Mouse (Mus musculus) ES-CJ7 (cell line): ENCODE measurements at regions not wholly inside any gene's neighbourhood (a gene's known extent, or its start where the extent isn't known, plus 50 kb on each side); places are given as distances from the start of the nearest gene placed in this dataset.

Experiments
- DNase-seq: peaks from one replicate; pipeline ENCODE4 v3.0.0; 2011; ENCODE audit warnings: low read depth, low spot score

DNA sequence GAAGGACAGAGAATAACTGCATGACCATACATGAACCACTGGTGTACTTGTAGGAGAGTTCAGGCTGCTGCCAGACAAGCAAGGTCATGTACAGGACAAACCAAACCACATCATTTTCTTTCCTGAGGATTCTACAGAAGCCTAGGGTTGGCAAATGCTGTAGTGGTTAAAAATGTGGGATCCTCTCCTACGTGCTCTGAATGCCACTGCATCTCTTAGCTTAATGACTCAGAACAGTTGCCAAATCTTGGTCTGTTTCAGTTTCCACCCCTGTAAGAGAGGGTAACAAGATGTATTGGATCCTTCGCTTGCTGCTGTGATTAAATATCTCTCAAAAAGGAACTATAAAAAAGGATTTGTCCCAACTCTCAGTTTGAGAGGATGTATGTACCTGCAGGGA is 938.1 kb downstream of the 4930444P10Rik start:
- DNase-seq, result no peak

DNA sequence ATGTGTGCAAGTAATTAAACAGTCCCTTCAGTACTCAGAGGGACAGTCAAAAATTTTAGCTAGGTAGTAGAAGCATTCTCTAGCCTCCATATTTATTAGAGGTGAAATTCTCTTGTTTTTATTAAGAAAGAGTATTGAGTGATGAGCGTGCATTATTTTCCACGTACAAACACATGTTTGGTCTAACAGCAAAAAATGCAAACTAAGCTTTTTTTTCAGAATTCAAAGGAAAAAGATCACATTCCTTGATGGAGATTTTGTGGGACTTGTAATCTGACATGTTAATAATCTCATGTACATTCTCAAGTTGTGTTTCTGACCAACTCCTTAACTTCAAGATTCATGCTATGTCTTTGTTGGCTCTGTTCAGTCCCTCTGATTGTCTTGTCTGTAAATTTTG is 939.2 kb downstream of the 4930444P10Rik start:
- no peak for DNase-seq

DNA sequence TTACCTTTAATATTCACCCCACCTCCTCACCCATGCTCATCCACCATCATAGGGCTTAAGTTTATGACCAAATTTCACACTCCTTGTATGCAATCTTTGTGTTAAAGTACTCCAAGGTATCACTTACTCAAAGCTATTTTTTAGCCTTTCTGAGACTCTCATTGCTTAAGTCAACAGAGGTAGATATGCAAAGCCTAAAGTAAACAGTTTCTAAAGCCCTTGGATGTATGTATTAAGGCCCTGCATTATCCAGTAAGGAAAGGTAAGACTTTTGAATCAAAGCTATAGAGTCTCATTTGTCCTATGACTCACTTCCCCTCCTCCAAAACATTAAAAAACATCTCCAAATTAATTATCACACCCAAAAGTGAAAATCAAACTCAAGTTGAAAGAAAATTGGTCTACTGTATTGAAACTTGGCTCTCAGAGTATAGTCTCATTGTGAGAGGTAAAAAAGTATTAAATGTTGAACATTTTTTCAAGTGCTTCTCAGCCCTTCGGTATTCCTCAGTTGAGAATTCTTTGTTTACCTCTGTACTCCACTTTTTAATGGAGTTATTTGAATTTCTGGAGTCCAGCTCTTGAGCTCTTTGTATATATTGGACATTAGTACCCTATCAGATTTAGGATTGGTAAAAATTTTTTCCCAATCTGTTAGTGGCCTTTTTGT is 949.1 kb downstream of the 4930444P10Rik start:
- DNase-seq, result no peak

DNA sequence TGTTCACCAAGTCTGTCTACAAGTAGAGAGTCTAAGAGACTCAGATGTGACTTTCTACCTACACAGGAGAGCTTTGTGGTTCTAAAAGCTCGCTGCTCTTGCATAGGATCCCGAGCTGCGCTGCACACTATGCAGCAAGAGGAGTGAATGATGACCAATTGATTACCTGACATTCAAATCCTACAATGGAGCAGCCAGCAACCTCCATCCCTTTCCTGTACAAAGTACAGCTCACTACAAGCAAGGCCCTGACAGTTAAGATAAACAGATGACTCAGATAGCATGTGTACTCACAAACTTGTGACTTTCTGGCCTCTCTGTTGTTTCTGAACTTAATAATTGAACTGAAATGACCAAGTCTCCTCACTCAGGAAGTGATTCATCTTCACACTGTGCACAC is 974.7 kb downstream of the 4930444P10Rik start:
- DNase-seq, result no peak

DNA sequence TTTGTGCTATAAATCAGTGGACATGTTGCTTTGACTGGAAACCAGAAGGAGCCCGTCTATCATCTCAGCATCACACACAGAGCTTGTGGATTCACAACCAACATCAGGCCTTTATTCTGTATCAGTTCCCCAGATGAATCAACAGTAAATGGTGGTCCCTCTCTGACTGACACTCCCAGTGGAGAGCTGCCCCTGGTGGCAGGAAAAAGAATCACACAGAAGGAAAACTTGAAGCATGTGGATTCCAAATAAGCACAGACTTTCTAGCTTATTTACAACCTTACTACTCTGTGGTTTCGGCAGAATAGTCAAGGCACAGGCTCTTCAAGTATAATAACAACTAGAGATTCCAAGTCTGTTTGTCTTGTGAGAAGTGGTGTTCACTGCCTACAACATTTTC is 981.7 kb downstream of the 4930444P10Rik start:
- DNase-seq, result peak; percentile 25

DNA sequence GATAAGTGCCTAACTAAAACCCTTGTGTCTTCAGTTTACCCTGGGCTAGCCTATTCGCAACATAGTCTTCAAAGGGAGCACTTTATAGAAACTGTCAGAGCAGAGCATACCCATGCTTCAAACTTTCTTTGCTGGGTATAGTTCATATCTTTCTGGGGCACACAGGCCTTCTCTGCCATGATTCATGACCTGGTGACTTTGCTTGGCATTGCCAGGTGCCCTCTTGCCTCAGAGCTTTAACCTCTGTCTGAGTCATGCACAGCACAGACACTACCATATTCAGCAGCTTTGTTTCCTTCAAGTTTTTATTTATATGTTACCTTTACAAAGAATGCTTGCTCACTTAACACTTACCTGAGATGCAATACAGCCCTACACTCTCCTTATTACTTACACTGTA is 1022.8 kb downstream of the 4930444P10Rik start:
- DNase-seq, result no peak

DNA sequence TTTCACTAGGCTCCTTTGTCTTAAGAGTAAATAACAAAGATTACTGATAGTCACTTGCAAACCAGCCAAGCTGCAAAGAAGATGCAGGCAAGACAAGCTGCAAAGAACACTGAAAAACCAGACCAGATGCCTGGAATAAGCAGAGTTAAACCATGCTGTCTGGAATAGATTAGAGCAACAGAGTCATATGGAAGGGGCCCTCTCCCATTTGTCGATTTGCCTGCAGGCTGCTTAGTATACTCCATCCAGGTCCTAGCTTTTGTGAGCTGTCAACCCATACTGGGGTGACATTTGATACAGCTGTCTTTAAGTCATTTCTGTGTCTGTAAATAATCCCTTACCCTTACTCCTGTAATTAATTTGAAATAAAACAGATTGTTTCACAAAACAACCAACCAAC is 1059.1 kb downstream of the 4930444P10Rik start:
- no peak for DNase-seq

DNA sequence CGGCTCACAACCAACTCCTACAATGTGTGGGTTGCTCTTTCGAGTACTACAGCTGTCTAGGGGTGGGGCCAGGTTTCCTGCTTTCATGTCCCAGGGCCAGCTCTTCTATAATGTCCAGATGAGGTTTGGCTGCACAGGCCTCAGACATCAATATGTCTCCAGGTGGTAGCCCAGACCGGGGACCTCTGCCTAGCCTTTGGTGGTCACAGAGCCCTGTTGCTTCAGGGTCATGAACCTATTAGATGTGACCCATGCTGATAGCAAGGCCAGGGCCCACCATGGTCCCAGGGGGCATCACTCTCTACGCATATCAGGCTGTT is 1074.7 kb downstream of the 4930444P10Rik start:
- no peak for DNase-seq

DNA sequence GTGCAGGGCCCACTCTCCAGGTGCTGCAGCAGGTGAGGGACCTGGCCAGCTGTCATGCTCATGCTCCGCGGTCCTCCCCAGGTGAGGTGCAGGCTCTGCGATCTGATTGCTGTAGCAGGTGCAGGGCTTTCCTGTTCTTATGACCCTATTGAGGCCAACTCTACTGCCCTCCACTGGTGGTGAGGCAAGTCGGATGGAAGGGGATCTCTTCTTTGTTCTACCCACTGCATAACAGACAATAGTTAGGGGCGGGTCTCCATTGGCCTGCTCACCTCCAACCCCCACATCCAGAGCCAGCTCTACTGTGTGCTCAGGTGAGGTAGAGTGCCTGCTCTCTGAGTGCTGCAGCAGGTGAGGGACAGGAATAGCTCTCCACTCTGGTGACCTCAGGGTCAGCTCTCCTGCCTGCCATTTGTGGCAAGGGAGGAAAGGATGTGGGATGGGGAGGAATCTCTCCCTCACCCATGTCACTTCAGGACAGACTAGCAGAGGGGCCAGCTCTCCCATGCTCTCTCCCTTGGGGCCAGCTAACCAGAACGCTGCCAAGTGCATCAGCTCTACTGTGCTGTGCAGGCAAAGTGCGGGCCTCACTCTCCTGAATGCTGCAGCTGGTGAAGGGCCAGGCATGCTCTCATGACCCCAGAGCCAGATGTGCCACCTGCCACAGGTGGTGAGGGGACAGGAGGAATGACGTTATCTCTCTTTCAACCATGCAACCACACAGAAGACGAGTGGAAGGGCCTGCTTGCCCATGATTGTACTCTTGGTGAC is 1075.3 kb downstream of the 4930444P10Rik start:
- DNase-seq, result peak; percentile 66

DNA sequence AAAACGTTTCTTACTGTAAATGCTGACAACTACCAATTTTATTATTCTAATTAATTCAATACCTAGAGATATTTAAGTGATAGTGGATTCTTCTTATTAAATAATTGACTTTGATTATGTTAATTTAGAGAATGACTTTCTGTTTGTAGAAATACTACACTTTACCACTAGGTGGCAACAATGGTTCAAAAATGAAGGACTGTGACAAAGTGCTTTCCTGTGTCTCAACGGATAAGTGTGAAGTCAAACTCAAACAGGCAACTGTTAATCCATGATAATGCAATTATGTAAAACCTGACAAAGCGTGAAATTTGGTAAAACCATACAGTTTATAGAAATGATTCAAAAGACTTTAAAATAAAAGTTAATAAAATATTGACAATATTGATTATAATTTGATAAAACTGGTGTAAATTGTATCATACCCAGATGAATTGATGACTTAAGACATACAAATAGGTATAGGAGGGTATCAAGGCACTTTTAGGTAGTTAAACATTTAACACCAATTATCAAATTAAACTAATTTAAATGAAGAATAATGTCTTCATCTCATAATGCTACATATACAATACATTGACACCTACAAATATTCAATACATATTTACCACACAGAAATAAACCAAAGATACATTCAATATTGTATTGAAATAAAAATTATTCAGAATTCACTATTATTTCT is 1085.3 kb downstream of the 4930444P10Rik start:
- peak; percentile 42 for DNase-seq

DNA sequence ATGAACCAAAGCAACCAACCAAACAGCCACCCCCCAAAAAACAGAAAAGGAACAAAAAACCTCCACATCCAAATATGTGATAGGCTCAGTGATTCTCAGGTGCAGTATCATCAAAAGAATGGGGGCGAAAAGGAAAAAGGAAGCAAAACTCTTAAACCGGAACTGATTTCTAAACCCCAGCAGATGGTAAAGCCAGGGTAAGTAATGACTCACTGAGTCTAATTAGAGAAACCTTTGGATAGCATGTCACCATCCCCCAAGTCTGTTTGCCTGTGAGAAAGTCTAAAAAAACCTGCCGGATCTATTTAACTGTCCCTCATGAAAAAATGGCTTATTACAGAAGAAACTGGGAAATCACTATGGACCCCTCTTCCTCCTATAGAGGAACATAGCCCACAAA is 1097.8 kb downstream of the 4930444P10Rik start:
- DNase-seq, result no peak

DNA sequence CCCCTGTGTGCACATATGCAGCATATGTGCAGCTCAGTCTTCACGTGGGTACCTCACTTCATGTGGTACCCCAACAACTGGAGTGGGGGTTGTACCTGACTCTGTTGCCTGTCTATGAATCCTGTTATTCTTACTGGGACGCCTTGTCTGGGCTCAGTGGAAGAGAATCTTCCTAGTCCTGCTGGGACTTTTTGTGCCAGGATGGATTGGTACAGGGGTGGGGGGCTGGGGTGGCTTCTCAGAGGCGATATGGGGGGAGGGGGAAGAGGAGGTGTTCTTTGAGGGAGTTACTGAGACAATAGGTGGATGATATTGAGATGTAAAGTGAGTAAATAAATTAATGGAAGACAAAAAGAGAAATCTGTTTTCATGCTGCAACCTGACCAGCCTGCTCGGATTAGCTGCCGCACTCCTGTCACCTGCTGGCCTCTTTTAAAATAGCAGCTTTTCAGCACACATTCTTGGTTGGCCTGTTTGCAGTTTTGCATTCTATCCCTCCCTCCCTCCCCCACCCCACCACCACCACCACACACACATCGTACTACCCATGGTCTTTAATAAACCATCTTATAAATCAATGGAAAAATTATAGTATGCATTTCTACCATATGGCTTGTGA is 1112.9 kb downstream of the 4930444P10Rik start:
- DNase-seq, result peak; percentile 66
